Mouse (Mus musculus): Measurements from ENCODE around the gene Slc23a2. TPM values are rescaled to one million over a fixed set of nuclear protein-coding genes. Genes with fewer than 3 reads are reported as not detected.

Slc23a2 gene
- polyA plus RNA-seq, 3 experiments from 2014 or later, result 11.6 to 12.1 (median 11.8) TPM

DNA sequence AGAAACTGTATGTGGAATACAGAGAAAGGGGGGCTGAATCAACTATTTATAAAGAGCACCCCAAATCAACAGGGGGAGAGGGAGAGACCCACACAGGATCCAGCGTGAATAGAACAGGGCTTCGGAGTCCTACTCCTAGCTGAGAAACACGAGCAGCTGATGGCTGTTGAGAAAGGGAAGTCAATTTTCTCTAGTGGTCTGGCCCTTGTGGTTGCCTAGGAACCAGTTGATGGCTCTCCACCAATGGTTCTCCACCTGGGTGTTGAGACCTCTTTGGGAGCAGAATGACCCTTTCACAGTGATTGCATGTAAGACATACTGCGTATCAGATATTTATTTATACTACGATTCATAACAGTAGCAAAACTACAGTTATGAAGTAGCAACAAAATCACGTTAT, 49.1 kb downstream of the Slc23a2 start:
- no peak for ATAC-seq

DNA sequence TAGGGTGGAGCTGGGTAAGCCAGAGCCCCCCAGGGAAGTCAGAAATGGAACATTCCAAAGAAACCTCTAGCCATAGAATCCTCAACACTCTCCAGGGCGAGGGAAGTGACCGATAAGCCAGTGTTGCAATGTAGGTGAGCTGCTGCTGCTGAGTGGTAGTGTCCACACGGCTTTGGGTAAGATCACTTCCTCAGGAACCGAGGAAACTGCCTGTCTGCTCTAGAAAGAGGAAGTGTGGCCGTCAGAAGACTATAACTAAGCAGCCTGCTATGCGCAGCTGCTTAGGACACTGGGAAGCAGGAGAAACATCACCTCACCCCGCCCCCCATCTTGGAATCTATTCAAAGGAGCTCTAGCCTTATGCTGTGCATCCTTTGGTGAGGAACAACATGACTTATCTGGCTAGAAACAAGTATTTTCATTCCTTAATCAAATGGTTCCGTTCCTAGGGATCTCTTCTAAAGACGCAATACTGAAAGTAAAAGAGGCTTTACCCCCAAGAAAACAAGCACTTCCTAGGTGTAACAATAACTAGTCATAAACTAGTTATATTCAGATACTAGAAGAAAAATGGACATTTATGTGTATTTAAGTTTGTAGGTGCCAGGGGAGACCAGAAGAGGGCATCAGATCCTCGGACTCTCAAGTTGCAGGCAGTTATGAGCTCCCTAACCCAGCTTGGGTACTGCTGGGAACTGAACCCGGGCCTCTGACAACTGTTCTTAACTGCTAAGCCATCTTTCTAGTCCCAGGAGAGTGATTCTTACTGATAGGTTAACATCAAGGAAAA, 50.3 kb downstream of the Slc23a2 start:
- ATAC-seq, result no peak

DNA sequence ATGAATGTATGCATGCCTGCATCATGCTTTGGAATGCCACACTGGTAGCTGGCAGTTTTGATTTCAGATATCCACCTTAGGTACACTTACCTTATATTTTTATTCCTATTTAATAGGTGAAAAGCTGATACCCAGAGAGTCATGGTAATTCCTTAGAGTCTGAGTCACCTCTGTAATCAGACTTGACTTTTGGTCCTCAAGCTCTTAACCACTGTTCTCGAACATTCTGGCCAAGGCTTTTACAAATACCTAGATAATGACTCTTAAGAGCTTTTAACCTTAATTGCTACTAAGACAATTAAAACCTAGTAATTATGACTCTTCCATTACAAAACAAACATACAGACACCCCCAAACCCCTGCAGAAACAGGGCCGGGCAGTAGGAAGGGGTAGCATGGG, 51.2 kb downstream of the Slc23a2 start:
- no peak for ATAC-seq

DNA sequence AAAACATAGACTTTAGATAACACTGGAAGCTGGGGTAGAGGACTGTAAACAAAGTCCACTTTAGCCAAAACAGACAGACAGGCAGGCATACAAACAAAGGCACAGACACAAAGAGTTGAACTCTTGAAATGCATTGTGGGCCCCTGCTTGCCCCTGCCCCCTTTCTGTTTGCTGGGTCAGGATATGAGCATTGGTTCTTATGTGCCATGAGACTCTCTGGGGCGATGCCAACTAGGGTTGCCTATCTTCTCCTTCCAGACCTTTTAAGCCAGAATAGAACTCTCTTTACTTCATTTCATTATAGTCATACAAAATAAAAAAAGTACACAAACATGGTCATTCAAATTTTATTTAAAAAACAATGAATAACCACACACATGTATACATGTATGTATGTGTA, 51.6 kb downstream of the Slc23a2 start:
- no peak for ATAC-seq

DNA sequence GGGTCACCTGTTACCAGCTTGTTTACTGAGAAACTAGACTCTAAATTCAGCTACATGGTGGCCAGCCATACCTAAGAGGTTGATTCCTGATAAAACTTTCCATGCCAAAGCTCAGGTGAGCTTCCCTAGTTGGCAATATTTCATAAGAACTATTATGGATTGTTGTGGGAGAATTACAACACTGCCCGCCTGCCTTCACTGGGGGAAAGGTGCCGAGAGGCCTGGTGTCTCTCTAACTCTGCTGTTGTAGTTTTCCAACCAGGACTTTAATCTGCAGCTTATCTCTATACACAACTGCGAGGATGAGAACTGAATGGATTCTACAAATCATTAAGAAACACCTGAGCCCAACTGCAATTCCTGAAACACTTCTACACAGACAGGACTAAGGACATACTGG, 52.2 kb downstream of the Slc23a2 start:
- no peak for ATAC-seq

DNA sequence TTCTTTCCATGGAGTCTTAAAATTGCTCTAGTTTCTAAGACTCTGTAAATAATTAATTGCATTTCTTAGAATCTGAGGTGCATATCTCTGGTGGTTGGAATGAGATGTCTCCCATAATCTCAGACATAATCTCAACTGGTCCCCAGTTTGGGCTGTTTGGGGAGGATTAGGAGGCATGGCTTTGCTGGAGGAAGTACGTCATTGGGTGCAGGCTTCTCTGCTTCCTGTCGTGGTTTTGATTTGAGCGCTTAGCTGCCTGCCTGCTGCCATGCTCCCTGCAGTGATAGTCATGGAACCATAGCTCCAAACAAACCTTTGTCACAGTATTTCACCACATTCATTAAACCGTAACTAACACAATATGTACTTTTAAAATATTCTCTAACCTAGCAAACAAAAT, 53.2 kb downstream of the Slc23a2 start:
- ATAC-seq, result peak; percentile 52

DNA sequence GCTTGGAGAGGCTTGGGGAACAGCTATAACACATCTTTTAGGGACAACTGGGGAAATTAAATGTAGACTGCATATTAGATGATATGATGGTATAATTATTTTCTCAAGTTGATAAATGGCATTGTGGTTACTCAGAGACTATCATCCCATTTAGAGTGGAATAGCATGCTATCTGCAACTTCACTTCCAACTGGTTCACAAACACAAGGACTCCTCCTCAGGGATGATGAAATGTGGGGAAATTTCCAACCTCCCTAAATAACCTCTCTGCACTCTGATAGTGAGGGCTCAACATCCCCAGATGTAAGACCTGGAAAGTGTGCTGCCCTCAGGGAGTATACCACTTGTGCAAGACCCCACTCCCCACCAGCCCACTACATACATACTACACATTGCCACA, 60.1 kb downstream of the Slc23a2 start:
- ATAC-seq, result no peak

DNA sequence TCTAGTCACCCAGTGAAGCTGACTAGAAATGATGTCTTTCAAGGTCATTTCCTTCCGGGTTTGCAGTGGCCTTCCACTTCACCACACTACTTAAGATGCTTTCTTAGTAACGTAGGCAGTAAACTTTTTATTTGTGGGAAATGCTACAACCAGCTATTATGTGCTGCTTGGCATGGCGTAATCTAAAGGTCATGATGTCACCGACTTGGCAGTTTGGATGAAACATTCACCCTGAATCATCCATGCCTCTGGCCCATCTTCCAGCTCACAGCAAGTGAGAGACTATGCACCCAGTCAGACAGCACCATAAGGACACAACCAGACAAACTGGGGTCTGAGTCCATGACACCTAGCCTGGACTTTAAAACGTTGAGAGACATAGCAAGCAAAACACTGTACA, 60.5 kb downstream of the Slc23a2 start:
- ATAC-seq, result no peak

DNA sequence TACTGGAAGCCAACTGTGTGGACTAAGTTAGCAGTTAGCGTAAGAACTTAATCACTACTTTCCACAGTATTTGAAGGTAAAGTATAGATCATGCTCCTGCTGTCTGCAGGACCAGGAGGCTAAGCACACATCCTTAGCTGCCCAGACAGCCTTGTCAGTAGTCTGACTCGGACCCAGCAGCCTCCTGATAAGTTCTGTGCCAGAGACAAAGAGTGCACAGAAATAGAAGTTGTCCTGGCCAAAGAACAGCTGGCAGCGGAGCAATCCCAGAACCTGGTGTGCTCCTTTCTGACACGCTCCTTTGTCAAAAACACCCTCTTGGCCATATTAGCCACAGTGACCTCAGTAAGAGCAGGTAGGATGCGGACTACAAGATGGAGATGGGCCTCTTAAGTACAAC, 65.8 kb downstream of the Slc23a2 start:
- ATAC-seq, result no peak

DNA sequence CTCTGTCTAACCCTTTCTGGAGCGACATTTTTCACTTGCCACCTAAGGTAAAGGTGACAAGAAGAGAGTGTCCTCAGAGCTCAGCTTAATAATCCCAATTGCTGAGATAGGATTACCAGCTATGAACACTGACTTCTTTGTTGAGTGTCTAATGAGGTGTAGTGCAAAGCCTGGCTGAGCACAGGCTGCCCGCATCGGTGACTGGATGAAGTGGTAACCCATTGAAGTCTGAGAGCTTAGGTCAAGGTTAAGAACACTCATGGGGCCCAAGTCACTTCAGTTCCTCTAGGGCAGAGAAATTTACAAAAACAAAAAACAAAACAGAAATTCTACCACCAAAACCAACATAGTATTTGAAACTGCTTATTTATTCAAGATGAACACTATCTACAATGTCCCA, 71.9 kb downstream of the Slc23a2 start:
- no peak for ATAC-seq

DNA sequence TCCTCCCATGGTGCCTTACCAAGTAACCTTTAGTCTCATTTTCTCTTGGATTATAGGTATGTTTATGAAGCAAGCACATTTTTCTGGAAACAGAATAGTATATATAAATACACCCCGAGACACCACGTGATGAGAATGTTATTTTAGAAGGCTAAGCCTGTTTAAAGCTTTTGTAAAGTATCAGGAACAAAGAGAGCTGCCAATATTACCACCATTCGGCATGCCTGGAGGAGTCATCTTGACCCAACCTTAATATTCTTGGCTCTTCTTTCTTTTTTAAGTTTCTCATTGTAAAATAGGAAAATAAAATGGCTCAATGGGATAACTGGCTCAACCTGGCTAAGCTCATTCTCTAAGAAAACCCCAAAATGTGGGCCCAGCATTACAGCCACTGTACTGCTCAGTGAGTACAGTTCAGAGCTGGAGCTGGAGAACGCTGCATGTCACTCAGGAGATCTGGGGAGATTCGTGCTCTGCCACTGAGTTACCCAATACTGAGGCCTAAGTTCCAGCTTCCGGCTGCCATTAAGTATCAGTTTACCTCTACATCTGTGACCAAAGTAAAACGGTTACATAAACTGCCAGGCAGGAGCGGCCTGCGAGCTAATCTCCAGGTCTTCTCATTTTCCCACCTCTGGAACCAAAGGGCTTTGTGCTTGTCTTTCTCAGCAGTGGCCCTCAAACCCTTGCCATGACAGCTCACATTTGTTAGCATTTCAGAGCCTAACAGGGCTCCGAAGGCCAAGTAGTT, 74.7 kb downstream of the Slc23a2 start:
- ATAC-seq, result no peak

DNA sequence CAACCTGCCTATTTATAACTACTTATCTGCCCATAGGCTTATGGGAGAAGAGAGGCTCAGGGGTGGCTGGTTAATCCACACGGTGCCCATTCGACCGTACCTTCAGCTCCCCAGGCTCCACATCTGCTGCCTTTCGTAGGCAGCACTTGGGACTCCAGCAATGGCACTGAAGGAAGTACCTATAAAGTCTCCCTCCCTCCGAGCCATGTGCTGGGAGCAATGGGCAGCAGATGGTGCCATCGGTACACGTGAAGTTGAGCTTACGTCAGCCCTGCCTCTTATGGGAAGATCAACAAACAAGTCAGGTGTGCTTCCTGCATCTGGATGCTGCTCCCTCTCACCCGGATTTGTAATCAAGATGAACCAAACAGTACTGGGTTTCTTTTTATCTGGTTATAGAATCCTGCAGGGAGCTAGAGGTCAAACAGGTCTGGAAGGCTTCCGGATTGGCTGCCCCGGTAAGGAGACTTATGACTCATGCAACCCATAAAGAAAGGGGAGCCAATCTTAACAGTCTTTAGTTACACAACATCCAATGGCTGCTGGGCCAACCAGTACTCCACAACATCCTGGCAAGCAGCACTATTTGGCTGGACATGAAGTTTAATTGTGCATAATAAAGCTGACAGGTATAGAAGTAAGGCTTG, 80.6 kb downstream of the Slc23a2 start:
- no peak for ATAC-seq

DNA sequence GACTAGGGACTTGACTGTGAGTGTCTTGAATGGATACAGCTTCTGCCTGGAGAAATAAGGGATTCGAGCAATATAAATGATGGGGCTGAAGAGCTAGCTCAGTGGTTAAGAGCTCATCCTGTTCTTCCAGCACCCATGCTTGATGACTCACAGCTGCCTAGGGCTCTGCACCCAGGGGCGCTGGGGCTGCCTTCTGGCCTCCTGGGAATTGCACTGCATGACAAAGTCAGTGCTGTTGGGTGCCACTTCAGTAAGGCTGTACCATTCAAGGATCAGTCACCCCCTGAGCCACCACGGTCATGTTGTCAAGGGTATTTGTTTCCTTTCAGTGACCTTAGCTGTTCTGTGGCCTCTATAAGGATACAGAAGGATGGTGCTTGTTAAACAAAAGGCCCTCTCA, 81.1 kb downstream of the Slc23a2 start:
- no peak for ATAC-seq

DNA sequence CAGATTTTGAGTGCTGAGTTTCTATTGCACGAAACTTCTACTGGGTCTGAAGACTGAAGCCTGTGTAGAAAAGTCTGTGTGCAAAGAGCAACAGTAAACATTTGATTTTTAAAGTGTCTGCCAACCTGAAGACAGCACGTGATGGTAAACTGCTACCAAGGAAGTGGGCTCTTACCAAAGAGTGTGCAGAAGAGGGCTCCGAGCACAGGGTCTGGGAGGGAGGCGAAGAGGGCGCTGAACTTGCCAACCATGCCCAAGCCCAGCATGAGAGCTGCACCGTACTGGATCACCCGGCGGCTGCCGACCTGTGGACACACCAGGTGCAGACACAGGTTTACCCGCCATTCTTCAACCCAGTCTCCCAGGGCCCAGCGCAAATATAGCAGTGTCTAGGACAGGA, 83.0 kb downstream of the Slc23a2 start:
- ATAC-seq, result no peak

DNA sequence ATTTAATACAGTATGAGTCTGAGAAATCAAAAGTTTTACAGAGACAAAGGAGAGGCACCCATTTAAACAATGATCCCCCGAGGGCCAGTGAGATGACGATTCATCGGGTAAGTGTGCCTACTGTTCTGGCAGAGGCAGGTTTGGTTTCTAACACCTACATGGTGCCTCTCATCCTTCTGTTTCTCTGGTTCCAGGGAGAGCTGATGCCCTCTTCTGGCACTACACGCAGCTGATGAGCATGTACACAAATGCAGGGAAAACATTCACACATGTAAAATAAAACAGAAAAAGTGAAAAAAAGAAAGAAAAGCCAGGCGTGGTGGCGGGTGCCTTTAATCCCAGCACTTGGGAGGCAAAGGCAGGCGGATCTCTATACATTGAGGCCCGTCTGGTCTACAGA, 85.0 kb downstream of the Slc23a2 start:
- ATAC-seq, result no peak

DNA sequence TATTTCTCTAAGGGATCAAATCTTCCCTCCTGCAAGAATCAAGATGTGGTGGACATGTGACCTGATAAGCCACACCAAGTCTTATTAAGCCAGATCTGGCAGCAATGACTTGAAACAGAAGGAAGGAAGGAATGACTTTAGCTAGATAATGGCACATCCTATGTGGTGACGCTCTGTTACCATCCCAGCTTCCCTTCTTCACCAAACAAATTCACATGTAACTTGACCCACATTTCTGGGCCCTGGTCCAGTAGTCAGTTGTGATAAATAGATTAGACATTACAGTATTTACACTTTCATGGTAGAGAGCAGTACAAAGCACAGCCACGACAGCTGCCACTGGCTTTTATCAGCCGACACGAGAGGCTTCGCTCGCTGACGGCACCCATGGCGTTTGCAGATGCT, 89.6 kb downstream of the Slc23a2 start:
- ATAC-seq, result no peak

DNA sequence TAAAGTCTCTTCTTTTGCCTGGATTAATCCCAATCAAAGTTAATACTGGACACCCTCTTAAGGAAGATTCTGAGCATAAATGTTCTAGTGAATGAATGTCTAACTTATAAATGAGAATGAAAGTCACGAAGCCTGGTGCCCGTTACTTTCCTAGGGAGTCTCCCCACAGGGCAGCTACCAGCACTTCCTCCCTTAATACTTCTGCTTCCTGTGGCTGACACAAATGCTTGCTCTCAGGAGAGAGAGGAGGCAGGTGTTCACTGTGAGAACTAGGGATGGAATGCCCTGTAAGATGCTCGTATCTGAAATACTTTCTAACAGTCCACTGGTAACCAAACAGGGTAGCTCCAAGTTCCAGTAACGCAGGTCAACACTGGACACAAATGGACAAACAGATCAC, 91.1 kb downstream of the Slc23a2 start:
- no peak for ATAC-seq

DNA sequence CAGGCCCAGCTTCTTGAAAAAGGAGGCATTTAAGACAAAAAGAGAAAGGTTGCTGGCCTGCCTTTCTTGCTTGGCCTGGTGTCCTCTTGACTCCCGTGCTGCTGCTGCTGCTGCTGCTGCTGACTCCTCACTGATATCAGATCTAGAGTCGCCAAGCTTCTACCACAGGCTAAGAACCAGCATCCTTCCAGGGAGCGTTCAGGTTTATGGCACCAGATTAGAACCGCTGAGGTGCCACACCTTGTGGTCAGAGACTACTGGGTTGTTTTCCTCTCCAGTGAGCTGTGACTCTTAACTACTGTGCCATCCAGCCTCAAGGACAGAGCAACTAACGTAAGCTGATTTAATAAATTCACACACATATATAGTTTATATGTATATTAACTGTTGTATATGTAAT, 93.1 kb downstream of the Slc23a2 start:
- ATAC-seq, result no peak

DNA sequence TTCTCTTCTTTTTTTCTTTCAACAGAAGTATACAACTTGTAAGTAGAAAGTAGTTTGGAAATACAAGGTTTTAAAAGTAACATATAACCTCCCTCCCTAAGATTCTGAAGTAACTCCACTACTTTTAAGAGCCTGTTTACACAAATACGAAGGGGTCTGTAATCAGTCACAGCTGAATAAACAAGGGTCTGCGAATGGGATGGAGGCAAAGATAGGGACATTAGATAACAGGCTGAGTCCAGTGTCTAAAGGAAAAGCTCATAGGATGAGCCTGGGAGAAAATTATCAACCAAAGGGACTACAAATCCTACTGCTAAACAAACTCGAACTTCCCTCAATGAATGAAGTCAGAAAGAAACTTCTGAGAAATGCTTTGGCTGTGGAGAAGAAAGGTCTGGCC, 95.0 kb downstream of the Slc23a2 start:
- no peak for ATAC-seq

DNA sequence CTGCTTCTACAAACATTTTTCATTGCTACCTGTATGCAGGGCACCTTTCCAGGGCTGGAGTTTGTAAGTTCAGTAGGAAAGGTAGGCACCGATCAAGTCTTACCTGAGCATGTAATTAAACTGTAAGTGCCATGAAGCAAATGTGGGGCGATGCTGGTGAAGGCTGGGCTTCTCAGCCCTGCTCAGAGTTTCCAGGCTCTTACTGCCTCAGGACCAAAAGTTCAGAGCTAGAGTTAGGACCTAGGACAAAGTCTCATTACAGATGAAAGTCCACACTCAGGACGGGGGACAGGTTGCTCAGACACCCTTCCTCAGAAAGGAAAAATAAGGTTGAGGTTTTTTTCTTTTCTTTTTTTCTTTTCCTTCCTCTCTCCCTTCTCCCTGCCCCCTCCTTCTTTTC, 95.4 kb downstream of the Slc23a2 start:
- ATAC-seq, result no peak

DNA sequence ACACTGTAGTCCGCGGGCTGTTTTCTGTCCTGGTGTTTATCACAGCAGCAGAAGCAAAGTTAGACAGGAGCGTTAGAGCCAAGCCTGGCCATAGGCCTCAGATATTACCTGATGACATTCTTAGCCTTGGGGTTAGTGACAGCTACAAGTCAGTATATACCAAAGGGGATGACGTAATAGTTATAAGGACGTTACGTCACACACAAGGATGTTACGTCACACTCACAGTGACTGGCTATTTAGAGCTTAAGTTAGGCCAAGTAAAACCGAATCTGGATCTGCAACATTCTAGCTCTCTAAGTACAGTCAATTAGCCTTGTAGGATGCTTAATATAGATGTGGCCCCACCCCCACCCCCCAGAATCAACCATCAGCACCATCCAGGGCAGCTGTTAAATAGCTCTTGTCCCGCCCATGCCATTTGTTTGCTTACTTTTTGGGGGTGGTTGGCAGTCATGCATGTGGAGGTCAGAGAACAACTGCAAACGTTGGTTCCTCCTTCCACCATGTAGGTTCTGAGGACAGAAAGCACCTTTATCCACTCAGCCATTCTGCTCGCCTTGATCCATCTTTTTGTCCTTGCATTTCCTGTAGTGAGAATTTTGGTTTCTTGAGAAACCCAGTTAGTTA, 96.7 kb downstream of the Slc23a2 start:
- ATAC-seq, result no peak

DNA sequence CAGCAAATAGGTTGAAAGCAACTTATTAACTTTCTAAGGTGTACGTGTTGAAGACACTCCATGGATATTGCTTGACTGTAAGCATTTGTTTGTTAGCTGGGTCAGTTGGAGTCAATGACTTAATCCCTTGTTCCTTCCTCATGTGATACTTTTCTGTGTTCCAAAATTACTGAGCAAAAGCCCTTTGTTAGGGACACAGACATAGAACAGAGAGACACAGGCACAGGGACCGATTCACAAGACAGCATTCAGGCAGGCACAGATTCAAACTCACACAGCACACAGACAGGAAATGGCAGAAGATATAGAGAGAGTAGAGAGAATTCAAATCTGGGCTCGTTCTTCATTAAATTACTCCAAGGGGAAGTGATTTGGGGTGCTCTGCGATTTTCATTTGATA, 97.5 kb downstream of the Slc23a2 start:
- no peak for ATAC-seq

DNA sequence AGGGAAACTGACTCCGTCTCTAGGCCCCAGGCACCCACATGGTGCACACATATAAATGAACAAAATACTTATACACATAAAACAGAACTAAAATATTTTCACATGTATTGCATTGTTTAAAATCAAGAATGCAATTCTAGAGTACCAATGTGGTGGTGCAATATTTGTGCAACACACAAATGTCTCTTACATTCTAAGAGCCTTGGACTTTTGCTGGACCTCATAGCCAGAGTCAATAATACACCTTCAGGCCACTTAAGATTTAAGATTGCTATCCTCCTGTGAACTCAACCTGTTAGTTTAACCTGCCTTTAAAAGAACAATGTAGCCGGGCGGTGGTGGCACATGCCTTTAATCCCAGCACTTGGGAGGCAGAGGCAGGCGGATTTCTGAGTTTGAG, 98.2 kb downstream of the Slc23a2 start:
- no peak for ATAC-seq

All from inflammation-experienced regulatory T-cells, adult 6 months (primary cell).